10 mouse cellular contexts compared by ENCODE assay signal in the genomic region with DNA sequence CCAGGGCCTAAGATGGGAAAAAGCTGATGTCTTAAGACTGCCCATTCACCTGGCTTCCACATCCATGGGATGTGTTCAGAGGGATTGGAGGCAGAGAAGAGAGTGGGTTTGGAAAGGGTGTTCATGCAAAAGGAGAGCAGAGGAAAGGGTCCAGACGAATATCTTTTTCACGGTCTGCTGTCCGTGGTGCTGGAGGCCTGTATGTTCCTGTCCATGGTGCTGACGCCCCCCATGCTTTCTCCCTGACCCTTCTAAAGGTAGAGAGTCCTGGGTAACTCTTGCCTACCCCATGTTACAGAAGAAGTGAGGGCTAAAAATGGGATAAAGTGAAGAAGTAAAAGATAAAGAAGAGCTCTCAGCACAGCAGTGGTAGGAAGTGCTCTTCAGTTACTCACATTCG. TPM values are rescaled to one million over a fixed set of nuclear protein-coding genes. Genes with fewer than 3 reads are reported as not detected.
DNase-seq lines count a peak whose midpoint lies in the region; ATAC-seq and TF ChIP-seq lines count a peak whose summit lies in the region.
"Had no signal": no experiment of that assay in that cellular context is flagged by ENCODE, and none has a peak within 500 bp of the region (broad histone marks: within the 10 kb centered on the region; RNA-seq: fewer than 3 reads in every experiment).

No protein-coding gene starts in this region.

- no peak overlapping the region for H3K4me2 ChIP-seq in hindbrain, embryonic 13.5 days
- H3K4me2 ChIP-seq: embryonic facial prominence, embryonic 15.5 days; midbrain, embryonic 12.5 days had no signal

- ATAC-seq in hindbrain, embryonic 13.5 days (ENCODE audit: low FRiP score), result no peak

- H3K9me3 ChIP-seq in hindbrain, embryonic 13.5 days, result no peaks in the 10 kb centered on the region
- H3K9me3 ChIP-seq: embryonic facial prominence, embryonic 15.5 days; midbrain, embryonic 12.5 days had no signal

- peak; percentile 40 for DNase-seq in gastrocnemius, postnatal 10 days
- no peak for DNase-seq in gastrocnemius, adult 8-10 months (ENCODE audit: low spot score in 2 of 2)
- peak; percentile 16 for DNase-seq in ovary, postnatal 14 days (ENCODE audit: low spot score)
- DNase-seq in ovary, postnatal 10 days (ENCODE audit: low spot score), result no peak
- peak; percentile 70 for DNase-seq in thymus, postnatal 4 days
- no peak for DNase-seq in cerebellum, postnatal 4 days (ENCODE audit: low spot score in 2 of 2)

- peaks cover 3% of the 10 kb centered on the region; the same call in 1 of the 2 replicates for H3K36me3 ChIP-seq in hindbrain, embryonic 13.5 days
- H3K36me3 ChIP-seq: embryonic facial prominence, embryonic 15.5 days; midbrain, embryonic 12.5 days had no signal

- no peak overlapping the region for H3K4me3 ChIP-seq in embryonic fibroblast, embryonic 13.5 days (ENCODE audit: insufficient read depth, low read length)
- no peak overlapping the region for H3K4me3 ChIP-seq in hindbrain, embryonic 13.5 days
- H3K4me3 ChIP-seq: embryonic facial prominence, embryonic 15.5 days; midbrain, embryonic 12.5 days had no signal

- no peaks in the 10 kb centered on the region for H3K4me1 ChIP-seq in embryonic fibroblast, embryonic 13.5 days (ENCODE audit: control insufficient read depth, insufficient read depth, low read length)
- peaks cover 52% of the 10 kb centered on the region for H3K4me1 ChIP-seq in hindbrain, embryonic 13.5 days (replicated peaks)
- H3K4me1 ChIP-seq: embryonic facial prominence, embryonic 15.5 days had no signal

- 17% methylated on average over 5 of the region's 5 CpGs for WGBS in hindbrain, embryonic 13.5 days

- H3K27ac ChIP-seq in embryonic fibroblast, embryonic 13.5 days (ENCODE audit: insufficient read depth, low read length), result no peak overlapping the region
- H3K27ac ChIP-seq in hindbrain, embryonic 13.5 days, result no peak overlapping the region
- H3K27ac ChIP-seq: embryonic facial prominence, embryonic 15.5 days; midbrain, embryonic 12.5 days had no signal

- TF ChIP-seq CTCF in embryonic fibroblast, embryonic 13.5 days (IDR thresholded peaks at IDR 0.05; ENCODE audit: borderline replicate concordance, insufficient read depth, low read length), result peak; percentile 23; the same call in 1 of the 2 replicates

- no peaks in the 10 kb centered on the region for H3K27me3 ChIP-seq in hindbrain, embryonic 13.5 days
- H3K27me3 ChIP-seq: embryonic facial prominence, embryonic 15.5 days; midbrain, embryonic 12.5 days had no signal

- no peak for TF ChIP-seq POLR2A in embryonic fibroblast, embryonic 13.5 days (IDR thresholded peaks at IDR 0.05; ENCODE audit: low read depth, low read length)

- no peak overlapping the region for H3K9ac ChIP-seq in hindbrain, embryonic 13.5 days
- H3K9ac ChIP-seq: embryonic facial prominence, embryonic 15.5 days; midbrain, embryonic 12.5 days had no signal

RNA-seq across cellular contexts. Expression of a gene that starts 22.6 kb away (rescaled TPM):
- not detected for total RNA-seq in gastrocnemius, postnatal 10 days (2021)
- not detected for total RNA-seq in gastrocnemius, adult 8-10 months (2022)
- not detected in 2 replicates for polyA plus RNA-seq in embryonic fibroblast, embryonic 13.5 days (2011; ENCODE audit: insufficient read length, low read depth, missing spikeins)
- 0.09 and 0.17 TPM in 2 replicates for polyA plus RNA-seq in hindbrain, embryonic 13.5 days (2015; fragmentation: Nextera tagmentation; extraction: Ambion mirVana)

RNA-seq across cellular contexts. Expression of a gene that starts 26.6 kb away (rescaled TPM):
- total RNA-seq in gastrocnemius, postnatal 10 days (2021), result 1 to 10 TPM; 1.9 to 2.9 TPM
- 1 to 10 TPM; 1.7 to 3.1 (median 2.6) TPM for total RNA-seq in gastrocnemius, adult 8-10 months (2022)
- polyA plus RNA-seq in embryonic fibroblast, embryonic 13.5 days (2011; ENCODE audit: insufficient read length, low read depth, missing spikeins), result 0.27 and 1.3 TPM in 2 replicates
- 77.3 and 84.1 TPM in 2 replicates for polyA plus RNA-seq in hindbrain, embryonic 13.5 days (2015; fragmentation: Nextera tagmentation; extraction: Ambion mirVana)

RNA-seq across cellular contexts. Expression of a gene that starts 44.6 kb away (rescaled TPM):
- 1 to 10 TPM; 2.6 to 3.7 TPM for total RNA-seq in gastrocnemius, postnatal 10 days (2021)
- total RNA-seq in gastrocnemius, adult 8-10 months (2022), result 1 to 10 TPM in 1 of 4 experiments, under 1 TPM in 3; 0.44 to 1.0 (median 0.81) TPM
- polyA plus RNA-seq in embryonic fibroblast, embryonic 13.5 days (2011; ENCODE audit: insufficient read length, low read depth, missing spikeins), result 5.6 and 8.9 TPM in 2 replicates
- 3.7 and 4.1 TPM in 2 replicates for polyA plus RNA-seq in hindbrain, embryonic 13.5 days (2015; fragmentation: Nextera tagmentation; extraction: Ambion mirVana)

RNA-seq across cellular contexts. Expression of a gene that starts 52.3 kb away (rescaled TPM):
- 1 to 10 TPM in 1 of 2 experiments, under 1 TPM in 1; 0.85 to 2.0 TPM for total RNA-seq in gastrocnemius, postnatal 10 days (2021)
- total RNA-seq in gastrocnemius, adult 8-10 months (2022), result 1 to 10 TPM in 1 of 4 experiments, under 1 TPM in 3; 0.22 to 1.1 (median 0.57) TPM
- 0.40 and 0.72 TPM in 2 replicates for polyA plus RNA-seq in embryonic fibroblast, embryonic 13.5 days (2011; ENCODE audit: insufficient read length, low read depth, missing spikeins)
- 3.4 and 3.8 TPM in 2 replicates for polyA plus RNA-seq in hindbrain, embryonic 13.5 days (2015; fragmentation: Nextera tagmentation; extraction: Ambion mirVana)

RNA-seq across cellular contexts. Expression of a gene that starts 52.4 kb away (rescaled TPM):
- total RNA-seq in gastrocnemius, postnatal 10 days (2021), result 10 to 100 TPM; 68.7 to 73.5 TPM
- 10 to 100 TPM; 46.6 to 61.8 (median 47.7) TPM for total RNA-seq in gastrocnemius, adult 8-10 months (2022)
- 42.7 and 45.4 TPM in 2 replicates for polyA plus RNA-seq in embryonic fibroblast, embryonic 13.5 days (2011; ENCODE audit: insufficient read length, low read depth, missing spikeins)
- 105 and 107 TPM in 2 replicates for polyA plus RNA-seq in hindbrain, embryonic 13.5 days (2015; fragmentation: Nextera tagmentation; extraction: Ambion mirVana)

Comparison
In these comparisons a context has a peak if more than half of its experiments do, and no peak if none do; other contexts are left out.
1. DNase-seq: peak in gastrocnemius, postnatal 10 days (single experiment), ovary, postnatal 14 days (single experiment) and thymus, postnatal 4 days (single experiment); none in gastrocnemius, adult 8-10 months (0 of 2), ovary, postnatal 10 days (single experiment) and cerebellum, postnatal 4 days (0 of 2).